Mouse (Mus musculus): ENCODE results near the gene Myom1.

Myom1 gene

DNA sequence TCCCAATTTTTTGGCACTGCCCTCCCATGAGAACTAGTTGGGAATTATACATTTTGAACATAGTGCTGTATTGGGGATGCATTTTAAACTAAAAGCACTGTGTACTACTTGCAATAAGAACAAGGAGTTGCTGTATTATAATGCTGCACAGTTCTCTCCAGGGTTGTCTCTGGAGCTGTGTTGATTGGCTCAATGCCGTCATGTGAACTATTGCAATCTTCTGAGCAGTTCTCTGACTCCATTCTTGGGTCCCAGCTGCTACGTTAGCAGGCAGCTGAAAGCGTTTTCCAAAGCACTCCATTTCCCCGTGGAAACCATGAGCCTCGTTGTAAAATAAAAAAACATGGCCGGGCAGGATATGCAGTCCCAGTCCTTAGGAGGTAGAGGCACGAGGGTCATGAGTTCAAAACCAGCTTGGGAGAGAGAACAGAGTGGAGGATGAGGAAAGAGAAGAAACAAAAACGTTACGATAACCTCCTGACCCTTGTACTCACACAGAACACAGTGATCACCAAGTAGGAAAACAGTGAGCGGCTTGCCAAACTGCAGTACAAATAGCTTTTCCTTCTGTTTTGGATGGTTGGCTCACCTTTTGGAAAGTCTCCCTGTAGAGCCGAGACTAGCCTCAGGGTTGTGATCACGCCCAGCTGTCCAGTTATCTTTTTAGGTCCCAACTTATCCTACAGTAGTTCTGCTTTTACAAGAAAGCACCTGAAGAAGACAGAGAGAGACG is 60.6 kb downstream of the Myom1 start:
- no peak for DNase-seq

DNA sequence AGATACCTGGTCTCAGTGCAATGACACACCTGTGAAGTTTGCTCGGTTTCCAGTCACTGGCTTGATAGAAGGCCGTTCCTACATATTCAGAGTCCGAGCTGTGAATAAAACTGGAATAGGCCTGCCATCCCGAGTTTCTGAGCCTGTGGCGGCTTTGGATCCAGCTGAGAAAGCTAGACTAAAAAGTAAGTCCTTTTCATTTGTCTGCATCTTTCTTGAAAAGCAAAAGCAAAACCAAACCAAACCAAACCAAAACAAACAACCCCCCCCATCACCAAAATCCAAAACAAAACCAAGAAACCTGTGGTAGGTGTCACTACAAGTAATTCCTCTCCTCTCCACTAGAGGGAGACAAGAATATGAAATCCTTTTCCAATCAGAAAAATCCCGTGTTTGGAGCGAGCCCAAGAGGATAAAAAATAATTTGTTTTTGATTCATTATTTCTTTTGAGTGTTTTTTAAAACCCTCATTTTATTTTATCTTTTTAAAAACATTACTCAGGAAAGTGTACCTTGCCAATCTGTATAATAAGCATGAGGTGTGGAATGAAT is 62.1 kb downstream of the Myom1 start:
- no peak for DNase-seq

DNA sequence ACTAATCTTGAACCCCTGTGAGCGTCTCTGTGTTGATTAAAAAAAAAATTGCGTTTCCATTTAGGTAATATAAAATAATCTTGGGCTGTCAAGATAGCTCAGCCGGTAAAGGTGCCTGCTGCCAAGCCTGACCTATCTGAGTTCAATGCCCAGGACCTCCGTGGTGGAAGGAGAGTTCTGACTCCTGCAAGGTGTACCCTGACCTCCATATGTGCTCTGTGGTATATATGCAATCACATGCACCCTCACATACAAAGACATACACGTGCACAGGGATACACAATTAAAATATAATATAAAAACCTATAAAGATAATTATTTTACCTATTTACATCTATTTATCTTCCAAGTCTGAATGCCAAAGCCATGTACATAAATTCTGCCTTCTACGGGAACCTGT is 62.7 kb downstream of the Myom1 start:
- no peak for DNase-seq

DNA sequence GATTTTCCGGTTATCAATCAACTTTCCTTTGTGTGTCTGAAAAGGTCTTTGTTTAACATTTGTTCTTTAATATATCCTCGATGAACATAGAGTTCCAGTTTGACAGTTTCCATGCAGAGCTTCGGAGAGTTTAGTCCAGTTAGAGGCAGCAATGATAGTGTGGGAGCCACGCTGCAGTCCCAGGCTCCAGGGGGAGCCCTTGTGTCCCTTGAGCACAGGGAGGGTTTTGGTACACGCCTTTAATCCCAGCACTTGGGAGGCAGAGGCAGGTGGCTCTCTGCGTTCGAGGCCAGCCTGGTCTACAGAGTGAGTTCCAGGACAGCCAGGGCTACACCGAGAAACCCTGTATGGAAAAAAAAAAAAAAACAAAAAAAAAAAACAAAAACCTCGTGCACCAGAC is 66.7 kb downstream of the Myom1 start:
- DNase-seq = no peak

GRCm38 (mm10) chr17:71071958-71072357 is 69.5 kb downstream of the Myom1 start:
- DNase-seq = no peak

DNA sequence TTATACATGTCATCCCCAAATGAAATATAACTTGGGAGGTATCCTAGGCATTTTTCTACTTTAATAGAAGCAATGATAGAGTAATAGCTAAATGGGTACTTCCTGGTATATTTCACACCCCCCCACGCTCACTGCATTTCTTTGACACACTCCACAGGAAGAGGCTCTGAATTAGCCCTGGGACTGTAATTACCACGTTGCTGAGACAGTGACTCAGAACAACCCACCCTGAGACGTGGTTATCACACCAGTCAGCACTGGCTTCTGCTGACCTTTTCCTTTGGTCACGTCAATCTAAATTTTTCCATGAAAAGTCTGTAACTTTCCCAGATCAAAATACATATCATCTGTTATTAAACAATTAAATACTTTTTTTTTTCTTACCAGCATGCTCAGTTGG is 72.0 kb downstream of the Myom1 start:
- no peak for DNase-seq

DNA sequence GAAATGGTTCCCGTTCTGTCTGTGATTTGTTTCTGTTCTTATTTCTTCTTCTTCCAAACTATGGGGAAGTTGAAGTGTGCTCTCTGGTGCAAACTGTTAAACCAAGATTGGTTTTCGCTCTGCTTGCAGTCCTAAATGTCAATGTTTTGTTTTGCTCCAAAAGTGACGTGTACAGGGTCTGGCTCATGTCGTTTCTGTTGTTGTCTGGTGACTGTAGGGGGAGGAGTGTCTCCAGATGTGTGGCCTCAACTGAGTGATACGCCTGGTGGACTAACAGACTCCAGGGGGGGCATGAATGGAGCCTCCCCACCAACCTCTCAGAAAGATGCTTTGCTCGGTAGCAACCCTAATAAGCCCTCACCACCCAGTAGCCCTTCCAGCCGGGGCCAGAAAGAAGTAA is 79.6 kb downstream of the Myom1 start:
- no peak for DNase-seq

- DNase-seq = no peak
These were observed 84.5 kb downstream of the Myom1 start for GRCm38 (mm10) chr17:71086969-71087368.

DNA sequence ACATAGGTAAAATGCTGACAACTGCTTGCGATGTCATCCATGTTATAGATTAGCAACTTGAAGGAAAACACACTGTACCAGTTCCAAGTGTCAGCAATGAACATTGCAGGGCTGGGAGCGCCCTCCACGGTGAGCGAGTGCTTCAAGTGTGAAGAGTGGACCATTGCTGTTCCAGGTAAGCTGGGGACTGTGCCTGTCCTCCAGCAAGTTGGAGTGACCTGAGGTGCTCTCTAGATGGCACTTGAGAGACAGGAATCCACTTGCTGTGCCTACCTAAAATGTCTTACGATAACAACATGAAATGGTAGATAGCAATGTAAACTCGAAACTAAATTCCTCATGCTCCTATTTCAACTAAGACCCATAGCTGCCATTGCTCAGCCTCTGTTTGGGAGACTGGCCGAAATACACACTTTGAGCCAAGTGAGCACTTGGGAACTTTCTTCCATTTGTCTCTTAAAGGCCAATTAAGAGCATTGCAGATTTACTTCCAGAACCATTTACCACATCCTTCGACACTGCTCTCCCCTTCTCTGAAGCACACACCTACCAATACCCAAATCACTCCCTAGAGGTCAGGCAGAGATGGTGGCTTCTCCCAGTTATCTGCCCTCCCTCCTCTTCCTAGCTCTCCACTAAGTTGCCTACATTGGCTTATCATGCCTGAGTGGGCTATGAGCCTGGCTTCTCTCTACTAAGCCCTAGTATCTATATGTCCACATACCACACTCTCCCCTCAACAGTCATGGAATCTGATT is 85.1 kb downstream of the Myom1 start:
- DNase-seq = no peak

- DNase-seq = no peak
These were observed 85.7 kb downstream of the Myom1 start for GRCm38 (mm10) chr17:71088154-71088521.

GRCm38 (mm10) chr17:71088991-71089434 is 86.6 kb downstream of the Myom1 start:
- no peak for DNase-seq

GRCm38 (mm10) chr17:71089781-71090480 is 87.5 kb downstream of the Myom1 start:
- no peak for DNase-seq

DNA sequence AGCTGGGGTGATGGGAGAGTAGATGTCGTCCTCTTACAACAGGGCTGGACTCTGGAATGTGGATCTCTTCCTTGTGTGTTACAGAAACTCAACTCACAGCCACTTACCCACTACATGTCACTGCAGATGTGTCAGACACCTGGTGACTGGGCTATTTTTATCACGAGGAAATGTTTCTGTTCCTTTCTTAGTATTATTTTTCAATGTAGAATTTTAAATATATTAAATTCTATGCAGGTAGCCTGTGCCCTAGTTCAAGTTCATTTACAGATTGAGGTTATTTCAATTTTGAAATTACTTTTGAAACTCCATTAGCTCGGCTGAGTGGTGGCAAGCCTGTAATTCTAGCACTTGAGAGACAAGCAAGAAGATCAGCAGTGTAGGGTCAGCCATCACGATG is 88.6 kb downstream of the Myom1 start:
- DNase-seq = no peak

GRCm38 (mm10) chr17:71092341-71092740 is 89.9 kb downstream of the Myom1 start:
- no peak for DNase-seq

GRCm38 (mm10) chr17:71093793-71094192 is 91.4 kb downstream of the Myom1 start:
- no peak for DNase-seq

DNA sequence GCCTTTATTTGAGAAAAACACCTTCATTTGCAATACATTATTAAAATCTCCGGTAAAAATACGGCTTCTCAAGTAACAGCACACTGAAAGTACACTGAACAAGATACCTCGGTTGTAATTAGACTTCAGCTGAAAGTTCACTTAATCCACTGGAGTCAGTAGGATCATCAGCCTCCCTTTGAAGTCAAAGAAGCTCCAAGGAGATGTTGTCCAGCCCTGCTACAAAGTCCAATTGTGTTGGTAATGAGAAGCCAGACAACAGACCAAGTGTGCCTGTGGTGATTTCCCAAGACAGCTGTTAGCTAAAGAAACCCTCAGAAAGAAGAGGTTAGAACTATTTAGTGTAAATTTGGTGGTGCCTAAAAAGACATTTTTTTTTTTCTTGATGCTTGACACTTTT is 92.0 kb downstream of the Myom1 start:
- no peak for DNase-seq

DNA sequence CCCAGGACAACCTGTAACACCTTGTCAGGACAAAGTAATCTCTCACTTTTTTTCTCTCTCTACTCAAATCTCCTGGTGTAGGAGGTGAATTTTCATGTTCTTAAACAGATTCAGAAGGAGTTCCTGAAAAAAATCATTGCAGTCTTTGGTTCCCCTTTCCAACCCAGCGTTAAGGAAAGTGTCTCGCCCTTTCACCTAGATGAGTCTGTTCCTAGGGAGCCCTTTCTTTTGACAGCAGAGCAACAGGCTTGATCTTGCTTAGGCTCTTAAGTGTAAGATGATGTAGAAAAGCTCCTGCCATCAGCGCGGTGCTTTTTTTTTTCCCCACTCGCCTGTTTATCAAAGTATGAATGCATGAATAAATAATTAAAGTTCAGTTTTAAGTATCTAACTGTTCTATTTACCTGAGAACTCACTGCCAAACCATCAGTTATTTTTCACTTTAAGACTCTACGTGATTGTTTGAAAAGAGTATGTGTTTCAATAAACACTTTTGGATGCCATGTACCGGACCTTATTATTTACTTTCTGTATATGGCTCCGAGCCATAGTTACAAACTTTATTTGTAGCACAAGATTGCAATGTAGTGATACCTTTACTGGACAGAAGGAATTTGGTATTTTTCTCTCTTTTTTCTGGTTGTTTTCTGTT is 94.2 kb downstream of the Myom1 start:
- no peak for DNase-seq

DNA sequence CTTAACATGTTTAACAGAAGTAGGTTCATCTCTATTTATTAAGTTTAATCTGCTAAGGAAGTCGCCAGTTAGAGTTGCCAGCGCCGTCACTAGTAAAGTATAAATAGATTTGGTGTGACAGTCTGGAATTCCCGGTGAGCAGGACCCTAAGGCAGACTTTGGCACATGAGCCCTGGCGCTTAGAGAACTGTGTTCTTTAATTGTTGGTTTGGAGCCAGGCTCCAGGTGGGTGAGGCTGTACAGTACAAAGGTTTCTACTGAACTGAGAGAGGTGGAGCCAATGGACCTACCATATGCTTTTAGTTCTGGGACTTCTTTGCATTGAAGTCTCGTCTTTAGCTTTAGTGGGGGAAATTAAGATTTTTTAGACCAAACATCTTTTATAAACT is 94.8 kb downstream of the Myom1 start:
- DNase-seq = no peak

DNA sequence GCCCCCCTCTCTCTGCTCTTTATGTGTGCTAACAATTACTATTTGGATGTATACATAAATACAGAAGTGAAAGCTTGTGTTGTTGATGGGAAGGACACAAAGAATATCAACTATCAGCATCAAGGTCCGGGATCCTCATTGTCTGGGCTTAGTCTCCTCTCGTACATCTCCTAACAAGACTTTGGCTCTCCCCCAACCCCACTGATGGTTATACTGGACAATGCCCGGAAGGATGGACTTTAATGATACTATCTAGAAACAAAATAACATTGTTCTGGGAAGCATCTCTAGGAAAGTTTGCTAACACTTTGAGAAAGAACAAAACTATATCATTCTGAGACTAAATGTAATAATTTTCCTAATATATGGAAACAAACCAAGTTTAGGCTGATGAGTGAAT is 96.2 kb downstream of the Myom1 start:
- no peak for DNase-seq

DNA sequence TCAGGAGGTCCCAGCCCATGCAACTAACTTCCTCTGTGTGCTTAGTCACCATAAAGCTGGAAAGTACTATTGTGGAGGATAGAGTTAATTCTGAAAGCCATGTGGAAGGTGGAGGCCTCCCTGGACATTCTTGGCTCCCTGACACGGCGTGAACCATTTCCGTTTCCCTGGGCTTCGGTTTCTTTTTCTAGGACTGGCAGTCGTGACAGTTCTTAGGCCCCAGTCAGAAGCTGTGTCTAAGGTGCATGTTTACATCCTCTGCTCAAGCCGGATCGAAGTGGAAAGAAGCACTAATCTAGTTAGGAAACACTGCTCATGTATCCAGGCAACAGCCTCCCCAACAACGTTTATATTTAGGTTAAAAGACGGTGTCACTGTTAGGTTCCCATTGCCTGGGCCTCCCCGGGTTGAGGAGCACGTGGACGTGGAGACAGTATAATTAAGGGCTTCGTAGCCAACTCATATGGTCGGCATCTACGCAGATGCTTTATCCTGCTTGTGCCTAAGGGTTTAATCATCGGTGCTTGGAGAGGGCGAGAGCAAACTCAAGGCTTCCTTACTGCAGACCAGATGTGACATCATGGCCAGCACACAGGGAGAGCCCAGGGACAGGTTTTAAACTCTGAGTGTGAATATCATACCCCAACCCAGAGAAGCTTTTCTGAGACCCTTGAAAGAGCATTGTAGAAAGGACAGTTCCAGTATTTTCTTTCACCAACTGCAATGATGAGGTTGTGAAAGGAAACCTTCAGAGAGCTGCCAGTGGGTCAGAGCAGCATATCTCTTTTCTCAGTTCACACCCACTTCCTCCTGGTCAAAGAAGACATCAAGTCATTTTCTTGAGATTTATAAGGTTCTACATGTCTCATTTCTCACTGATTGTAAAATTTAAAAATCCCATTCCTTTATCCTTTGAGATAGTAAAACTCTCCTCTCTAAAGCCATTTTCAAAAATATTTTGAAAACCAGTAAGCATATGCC is 100.4 kb downstream of the Myom1 start:
- no peak for DNase-seq

GRCm38 (mm10) chr17:71105297-71105696 is 102.9 kb downstream of the Myom1 start:
- DNase-seq = no peak

DNA sequence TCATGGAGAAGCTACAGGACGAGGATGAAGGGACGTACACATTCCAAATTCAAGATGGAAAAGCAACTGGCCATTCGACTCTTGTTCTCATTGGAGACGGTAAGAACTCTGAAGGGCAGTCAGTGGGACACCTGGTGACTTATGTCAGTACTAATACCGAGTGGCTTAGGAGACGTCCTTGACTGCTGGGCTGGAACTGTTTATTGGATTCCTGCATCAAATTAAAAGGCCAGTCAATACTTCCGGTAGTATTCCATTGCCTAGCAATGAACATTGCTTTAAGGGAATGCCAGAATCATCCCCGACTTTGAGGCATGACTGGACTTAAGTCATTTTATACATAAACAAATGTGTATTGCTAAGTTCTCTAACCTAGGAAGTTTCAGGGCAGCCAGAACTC is 103.8 kb downstream of the Myom1 start:
- DNase-seq = no peak
